Mouse (Mus musculus): Measurements from ENCODE around the gene Mdn1. TPM values are rescaled to one million over a fixed set of nuclear protein-coding genes. Genes with fewer than 3 reads are reported as not detected.

Mdn1 gene
- total RNA-seq, 2 experiments from 2014 or later, result 28.5 to 36.7 TPM

DNA sequence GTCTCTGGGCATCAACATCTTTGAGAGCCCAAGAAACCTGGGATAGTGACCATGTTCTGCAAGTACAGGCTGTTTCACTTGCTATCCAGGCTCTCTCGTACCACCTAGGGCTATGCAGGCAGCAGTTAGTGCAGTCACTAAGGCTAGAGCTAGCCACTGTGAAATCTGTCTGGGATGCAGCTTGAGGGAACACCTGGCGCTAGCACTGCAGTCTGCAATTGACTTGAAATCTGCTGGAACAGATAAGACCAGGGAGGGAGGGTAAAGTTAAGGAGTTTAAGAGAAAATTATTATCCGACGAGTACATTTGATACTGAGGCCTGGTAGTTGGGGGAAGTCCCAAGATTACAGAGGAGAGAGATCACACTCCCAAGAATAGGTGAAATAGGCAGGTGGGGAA lies 123.1 kb downstream of the Mdn1 start:
- no peak for DNase-seq (ENCODE audit: low spot score in 2 of 2)

DNA sequence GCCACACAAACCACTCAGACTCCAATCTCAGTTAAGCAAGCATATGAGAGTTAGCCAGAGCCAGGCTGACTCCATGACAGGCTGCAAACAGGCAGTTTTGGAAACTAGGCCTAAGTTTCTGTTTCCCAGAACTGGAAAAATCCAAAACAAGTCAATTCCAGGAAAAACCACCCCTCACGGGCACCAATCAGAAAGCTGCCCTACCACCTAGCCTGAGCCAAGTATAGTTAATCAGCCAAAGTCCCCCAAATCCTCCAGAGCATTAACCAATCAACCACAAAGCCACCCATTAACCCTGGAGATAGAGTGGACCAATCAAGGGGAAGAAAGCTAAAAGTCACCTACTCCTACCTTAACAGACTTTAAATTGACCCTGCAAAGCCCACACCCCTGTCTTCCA lies 130.2 kb downstream of the Mdn1 start:
- DNase-seq (ENCODE audit: low spot score in 2 of 2), result no peak

DNA sequence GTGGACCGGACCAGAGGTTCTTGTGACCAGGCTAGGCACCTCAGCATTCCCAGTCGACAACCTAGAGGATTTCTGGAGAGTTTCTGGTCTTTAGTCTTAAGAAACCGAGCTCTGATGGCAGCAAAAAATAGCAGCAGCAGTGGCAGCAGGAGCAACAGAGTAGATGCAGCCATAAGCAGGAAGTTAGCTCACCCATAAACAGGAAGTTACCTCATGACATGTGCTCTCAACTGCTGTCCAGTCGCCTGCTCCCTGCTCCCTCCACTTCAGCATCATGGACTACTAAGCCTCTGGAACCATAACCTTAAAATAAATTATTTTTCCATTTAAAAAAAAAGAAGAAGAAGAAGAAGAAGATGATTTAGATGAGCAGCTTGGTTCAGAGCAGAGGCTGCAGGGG lies 132.1 kb downstream of the Mdn1 start:
- no peak for DNase-seq (ENCODE audit: low spot score in 2 of 2)

DNA sequence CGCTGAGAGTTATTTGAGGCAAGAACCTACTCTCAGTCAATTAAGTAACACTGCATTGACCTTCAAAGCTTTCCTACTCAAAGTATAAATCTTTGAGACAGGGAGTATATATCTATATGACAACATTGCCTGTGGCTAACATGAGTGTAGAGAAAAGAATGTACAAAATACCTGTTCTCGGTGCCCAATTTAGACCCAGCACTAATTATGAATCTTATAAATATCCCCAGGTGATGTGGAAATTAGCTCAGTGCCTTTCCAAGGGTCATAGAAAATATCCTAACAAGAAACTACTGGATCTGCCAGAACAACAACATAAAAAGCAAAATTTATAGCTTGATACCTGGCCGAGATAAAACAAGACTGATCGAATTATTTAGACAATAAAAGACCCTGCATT lies 142.1 kb downstream of the Mdn1 start:
- DNase-seq (ENCODE audit: low spot score in 2 of 2), result no peak

DNA sequence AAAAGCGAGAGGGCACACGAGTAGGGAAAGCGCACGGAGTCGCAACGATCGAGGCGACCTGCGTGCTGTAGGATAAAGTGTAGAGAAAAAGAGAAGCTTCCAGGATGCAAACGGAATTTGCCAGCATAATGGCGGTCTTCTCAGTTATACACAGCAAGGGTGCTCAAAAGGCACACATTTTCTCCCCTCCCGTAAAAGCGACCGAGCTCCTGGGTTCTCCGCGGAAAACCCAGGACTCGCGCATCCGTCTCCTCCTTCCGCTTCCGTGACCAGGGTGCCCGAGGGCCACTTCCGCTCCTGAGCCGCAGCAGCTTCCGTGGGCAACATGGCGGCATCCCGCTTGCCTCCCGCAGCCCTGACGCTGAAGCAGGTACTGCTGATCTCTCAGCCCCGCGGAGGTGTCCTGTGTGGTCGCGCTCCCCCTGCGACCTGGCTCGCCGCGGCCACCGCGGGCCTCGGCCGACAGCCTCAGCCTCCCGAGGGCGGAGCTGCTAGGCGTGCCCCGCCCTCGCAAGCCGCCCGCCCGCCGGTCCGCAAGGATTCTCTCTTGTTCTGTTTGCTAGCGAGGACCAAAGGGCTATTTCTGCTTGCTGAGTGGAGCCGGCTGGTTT lies 143.2 kb downstream of the Mdn1 start, which contains the start of gene Lyrm2:
Gene Lyrm2, plus strand, starts transcription at position 288 of the 611 bp plus-strand sequence.
- peak; percentile 81 to 83 for DNase-seq (ENCODE audit: low spot score in 2 of 2)

DNA sequence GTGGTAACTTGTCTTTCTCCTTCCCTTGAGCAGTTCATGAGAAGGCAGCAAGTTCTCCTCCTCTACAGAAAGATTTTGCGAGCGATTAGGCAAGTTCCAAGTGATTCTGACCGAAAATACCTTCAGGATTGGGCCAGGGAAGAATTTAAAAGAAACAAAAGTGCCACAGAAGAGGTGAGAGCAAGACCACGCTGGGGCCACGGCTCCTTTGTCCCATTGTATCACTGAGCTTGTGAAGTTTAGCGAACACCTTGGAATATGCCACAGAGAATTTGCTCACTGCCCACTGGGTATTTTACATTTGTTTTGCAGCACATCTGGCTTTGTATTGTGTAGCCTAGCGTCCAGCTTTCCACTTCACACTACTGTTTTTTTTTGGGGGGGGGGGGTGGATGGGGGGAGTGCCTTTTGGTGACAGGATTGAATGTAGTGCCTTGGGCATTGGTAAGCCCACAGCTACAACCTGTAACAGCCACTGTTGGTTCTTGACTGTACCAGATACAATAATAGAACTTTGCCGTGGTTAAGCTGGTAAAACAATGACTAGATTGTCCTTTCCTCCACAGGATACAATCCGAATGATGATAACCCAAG lies 143.8 kb downstream of the Mdn1 start:
- DNase-seq (ENCODE audit: low spot score in 2 of 2), result no peak

DNA sequence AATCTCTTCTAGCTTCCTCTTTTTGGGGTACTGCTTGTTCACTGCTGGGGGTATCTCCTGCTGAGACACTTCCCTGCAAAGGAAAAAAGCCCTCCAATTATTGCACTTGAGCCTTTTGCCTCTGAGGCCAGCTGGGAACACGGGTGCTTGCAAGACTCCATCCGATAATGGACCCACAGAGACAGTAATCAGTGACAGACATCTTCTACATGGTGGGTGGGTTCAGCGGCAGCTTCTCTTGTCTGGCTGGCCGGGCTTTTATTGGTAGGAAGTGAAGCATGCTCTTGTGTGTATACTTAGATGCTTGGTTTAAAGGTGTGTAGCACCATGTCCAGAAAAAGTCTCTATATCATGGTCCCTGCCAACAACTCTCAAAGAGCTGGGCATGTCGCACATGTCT lies 160.6 kb downstream of the Mdn1 start:
- no peak for DNase-seq (ENCODE audit: low spot score in 2 of 2)

DNA sequence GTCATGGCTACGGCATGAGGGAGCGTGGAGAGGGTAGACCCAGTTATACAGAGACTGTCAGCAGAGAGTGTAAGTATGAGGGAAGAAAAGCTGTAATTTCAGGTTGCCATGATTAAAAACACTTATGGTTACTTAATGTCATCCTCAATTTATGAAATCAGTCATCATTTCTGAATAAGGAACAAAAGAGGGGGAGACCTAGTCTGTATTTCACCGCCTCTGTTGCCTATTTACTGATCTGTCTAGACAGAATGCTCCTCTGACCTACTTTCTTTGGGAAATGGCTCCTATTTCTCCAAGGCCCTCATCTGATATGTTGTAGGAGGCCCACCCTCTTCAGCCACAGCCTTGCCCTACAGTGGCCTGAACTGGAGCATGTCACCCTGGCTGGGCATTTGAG lies 163.8 kb downstream of the Mdn1 start:
- no peak for DNase-seq (ENCODE audit: low spot score in 2 of 2)

DNA sequence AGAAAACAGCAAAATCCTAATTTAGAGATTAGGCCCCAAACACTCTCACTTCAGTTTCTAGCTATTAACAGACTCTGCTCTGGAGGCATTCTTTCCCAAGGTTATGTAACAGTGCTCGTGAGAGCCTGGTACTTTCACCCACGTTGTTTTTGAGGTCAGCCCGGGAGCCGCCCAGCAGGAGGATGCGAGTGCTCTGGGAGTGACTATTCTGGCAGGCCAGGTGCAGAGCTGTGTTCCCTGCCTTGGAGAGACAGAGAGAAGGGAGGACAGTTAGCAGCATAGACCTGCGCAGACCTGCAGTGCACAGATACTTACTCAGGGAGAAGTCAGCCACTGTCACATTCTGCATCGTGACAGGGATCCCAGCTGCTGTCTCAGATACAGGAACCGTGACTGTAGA lies 167.3 kb downstream of the Mdn1 start:
- DNase-seq (ENCODE audit: low spot score in 2 of 2), result no peak

Other genes starting within 250 kb of the Mdn1 start
- not detected for gene Gja10, start 54.4 kb upstream of the Mdn1 start, total RNA-seq (2021)
- gene Casp8ap2, start 41.7 kb upstream of the Mdn1 start, total RNA-seq (2021), result 10 to 100 TPM; 11.3 to 12.1 TPM
- 10 to 100 TPM; 46.7 to 50.4 TPM for gene Lyrm2, start 143.1 kb downstream of the Mdn1 start, total RNA-seq (2021)